Mouse (Mus musculus) embryonic facial prominence, embryonic 14.5 days (tissue): ENCODE measurements around the gene Itpk1. TPM values are rescaled to one million over a fixed set of nuclear protein-coding genes. Genes with fewer than 3 reads are reported as not detected.
"Not testable (repeated sequence)": the region's sequence is repeated elsewhere in the genome, so short reads cannot be mapped to it uniquely, and the experiment has no call there.

ENCODE experiments used
- ATAC-seq: fragments of 200-750 bp; cut with Nextera tagmentation; 2 replicates; pipeline ENCODE4 v1.8.0; 2017; ENCODE audit warnings: low read depth, moderate number of reproducible peaks, moderate TSS enrichment
- DNase-seq: peaks from one replicate; pipeline ENCODE4 v3.0.0-alpha.2; 2015; ENCODE audit warnings: low spot score
- H3K27ac ChIP-seq: fragments of 300-500 bp; sonication (generic); replicated peaks from 2 replicates; pipeline ENCODE4 v1.5.1; 2014; ENCODE audit warnings: low read depth, mild to moderate bottlenecking, low read length, moderate library complexity
- H3K27me3 ChIP-seq: fragments of 300-500 bp; sonication (generic); replicated peaks from 2 replicates; pipeline ENCODE4 v1.6.1; 2014; ENCODE audit warnings: low read length; ENCODE audit not compliant: control insufficient read depth, insufficient read depth
- H3K36me3 ChIP-seq: fragments of 300-500 bp; sonication (generic); 2 replicates; pipeline ENCODE4 v1.6.1; 2014; ENCODE audit warnings: low read length, mixed read lengths; ENCODE audit not compliant: control insufficient read depth, insufficient read depth
- H3K4me1 ChIP-seq: fragments of 300-500 bp; sonication (generic); 2 replicates; pipeline ENCODE4 v1.6.1; 2014; ENCODE audit warnings: antibody characterized with exemption, low read length; ENCODE audit not compliant: control insufficient read depth, insufficient read depth
- H3K4me2 ChIP-seq: fragments of 300-500 bp; sonication (generic); 2 replicates; pipeline ENCODE4 v1.6.1; 2014; ENCODE audit warnings: low read depth, mild to moderate bottlenecking, low read length, moderate library complexity, mixed read lengths
- H3K4me3 ChIP-seq: fragments of 300-500 bp; sonication (generic); 2 replicates; pipeline ENCODE4 v1.5.1; 2014; ENCODE audit warnings: low read depth, mild to moderate bottlenecking, low read length
- H3K9ac ChIP-seq: fragments of 300-500 bp; sonication (generic); 2 replicates; pipeline ENCODE4 v1.6.1; 2014; ENCODE audit warnings: low read depth, mild to moderate bottlenecking, low read length, moderate library complexity, mixed read lengths
- H3K9me3 ChIP-seq: fragments of 300-500 bp; sonication (generic); 2 replicates; pipeline ENCODE4 v1.6.1; 2016; ENCODE audit warnings: low read length; ENCODE audit not compliant: control insufficient read depth
- whole genome bisulfite sequencing: fragments of 180-500 bp; shearing (Covaris S2); extraction: QIAGEN DNeasy Blood & Tissue Kit; methylation state at CpG from one replicate; pipeline ENCODE4 v1.1.7; 2014; 5-methylcytosine and 5-hydroxymethylcytosine counted together
- polyA plus RNA-seq: library from polyadenylated mRNA; unstranded; fragments of >200 nt; fragmentation: Nextera tagmentation; extraction: Ambion mirVana; gene quantifications from 2 replicates; pipeline ENCODE4 v1.2.1, GENCODE M21; 2014

Gene Itpk1
- polyA plus RNA-seq, 1 experiment from 2014 or later: 9.6 TPM

DNA sequence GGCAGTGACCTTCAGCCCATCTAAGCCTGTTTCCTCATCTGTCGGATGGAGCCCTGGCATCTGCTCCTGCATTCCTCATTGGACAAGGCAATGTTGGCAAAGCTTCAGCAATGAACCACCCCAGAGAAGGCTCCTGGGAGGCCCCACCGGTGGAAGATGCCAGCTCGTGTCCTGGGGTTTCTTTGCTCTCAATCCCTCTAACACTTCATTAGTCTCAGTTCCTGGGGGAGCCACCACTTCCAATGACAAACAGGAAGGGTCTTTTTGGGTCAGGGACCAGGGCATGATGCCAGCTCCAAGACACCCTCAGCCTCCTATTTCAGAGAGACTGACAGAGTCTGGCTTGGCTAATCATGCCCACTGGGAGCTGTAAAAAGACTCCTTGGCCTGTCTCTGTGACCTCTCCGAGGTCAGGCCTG, 71.6 kb downstream of the Itpk1 start:
- H3K4me1 ChIP-seq: peaks cover 4% of the 10 kb centered on the region; the same call in 1 of the 2 replicates
- DNase-seq (peak; percentile 61), ATAC-seq (0 out of 2 replicates have a peak, but pooled peaks have one; percentile 26)
- no peaks in the 10 kb centered on the region for H3K36me3 ChIP-seq
- no peak overlapping the region for H3K27ac ChIP-seq
- 37% methylated on average over 4 of the region's 4 CpGs for WGBS
- no peaks in the 10 kb centered on the region for H3K27me3 ChIP-seq
- H3K9ac ChIP-seq: no peak overlapping the region
- H3K9me3 ChIP-seq: no peaks in the 10 kb centered on the region
- H3K4me2 ChIP-seq: no peak overlapping the region
- no peak overlapping the region for H3K4me3 ChIP-seq

DNA sequence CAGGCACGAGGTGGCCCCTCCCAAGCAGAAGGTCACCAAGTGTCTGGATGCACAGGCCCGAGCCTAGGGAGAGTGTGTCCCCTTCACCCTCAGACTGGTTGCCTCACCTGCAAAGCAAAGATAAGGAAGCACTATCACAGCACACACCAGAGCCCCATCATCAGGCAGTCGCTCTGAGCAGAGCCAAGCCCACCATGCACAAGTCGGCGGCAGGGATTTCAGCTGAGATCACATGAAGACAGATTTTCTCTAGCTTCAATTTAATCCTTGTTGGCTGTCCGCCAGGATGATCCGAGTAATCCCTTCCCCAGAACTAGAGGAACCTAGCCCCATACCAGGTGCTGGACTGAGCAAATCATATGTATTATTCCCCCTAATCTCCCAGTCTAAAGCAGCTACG, 73.0 kb downstream of the Itpk1 start:
- WGBS: 48% methylated on average over 8 of the region's 8 CpGs
- DNase-seq: peak; percentile 85
- H3K4me1 ChIP-seq: peaks cover 4% of the 10 kb centered on the region; the same call in 1 of the 2 replicates
- no peak overlapping the region for H3K4me2 ChIP-seq
- no peak overlapping the region for H3K27ac ChIP-seq
- H3K36me3 ChIP-seq: no peaks in the 10 kb centered on the region
- H3K27me3 ChIP-seq: no peaks in the 10 kb centered on the region
- no peak overlapping the region for H3K4me3 ChIP-seq
- ATAC-seq: peak; percentile 63; the same call in 1 of the 2 replicates
- no peak overlapping the region for H3K9ac ChIP-seq
- H3K9me3 ChIP-seq: no peaks in the 10 kb centered on the region

DNA sequence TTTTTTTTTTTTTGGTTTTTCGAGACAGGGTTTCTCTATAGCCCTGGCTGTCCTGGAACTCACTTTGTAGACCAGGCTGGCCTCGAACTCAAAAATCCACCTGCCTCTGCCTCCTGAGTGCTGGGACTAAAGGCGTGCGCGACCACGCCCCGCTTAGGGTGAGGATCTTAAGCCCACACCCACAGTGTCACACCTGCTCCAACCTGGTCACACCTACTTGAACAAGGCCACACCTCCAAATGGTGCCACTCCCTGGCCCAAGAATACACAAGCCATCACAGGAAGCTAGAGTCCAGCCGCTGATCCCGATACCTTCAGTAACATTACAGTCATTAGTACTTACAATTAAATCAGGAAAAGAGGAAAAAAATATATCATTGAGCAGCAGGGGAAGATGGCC, 74.3 kb downstream of the Itpk1 start:
- H3K4me1 ChIP-seq, H3K27me3 ChIP-seq, H3K36me3 ChIP-seq, DNase-seq, H3K9me3 ChIP-seq, H3K27ac ChIP-seq, H3K4me3 ChIP-seq, H3K9ac ChIP-seq, H3K4me2 ChIP-seq, ATAC-seq: not testable (repeated sequence)
- WGBS: 94% methylated on average over 9 of the region's 9 CpGs

DNA sequence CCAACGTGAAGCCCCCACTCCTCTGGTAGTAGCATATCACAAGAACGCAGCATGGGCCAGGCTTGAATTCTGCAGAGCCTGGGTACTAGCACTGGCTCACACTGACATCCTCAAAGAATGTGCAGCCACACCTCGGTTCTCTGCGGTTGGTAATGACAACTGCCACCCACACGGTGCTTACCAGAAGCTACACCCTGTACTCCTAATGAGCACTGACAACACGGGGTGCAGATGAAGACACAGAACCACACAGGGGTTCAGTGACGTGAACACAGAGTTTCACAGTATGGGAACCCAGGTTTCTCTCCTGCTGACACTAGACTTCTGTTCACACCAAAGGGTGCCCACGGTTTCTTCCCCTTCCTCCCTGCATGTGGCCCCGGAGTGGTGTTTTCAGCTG, 76.5 kb downstream of the Itpk1 start:
- H3K4me1 ChIP-seq: peaks cover 2% of the 10 kb centered on the region; the same call in 1 of the 2 replicates
- DNase-seq: no peak
- no peak overlapping the region for H3K27ac ChIP-seq
- H3K4me3 ChIP-seq: no peak overlapping the region
- no peaks in the 10 kb centered on the region for H3K27me3 ChIP-seq
- 76% methylated on average over 9 of the region's 9 CpGs for WGBS
- no peaks in the 10 kb centered on the region for H3K9me3 ChIP-seq
- no peak for ATAC-seq
- no peak overlapping the region for H3K9ac ChIP-seq
- H3K4me2 ChIP-seq: no peak overlapping the region
- H3K36me3 ChIP-seq: no peaks in the 10 kb centered on the region

DNA sequence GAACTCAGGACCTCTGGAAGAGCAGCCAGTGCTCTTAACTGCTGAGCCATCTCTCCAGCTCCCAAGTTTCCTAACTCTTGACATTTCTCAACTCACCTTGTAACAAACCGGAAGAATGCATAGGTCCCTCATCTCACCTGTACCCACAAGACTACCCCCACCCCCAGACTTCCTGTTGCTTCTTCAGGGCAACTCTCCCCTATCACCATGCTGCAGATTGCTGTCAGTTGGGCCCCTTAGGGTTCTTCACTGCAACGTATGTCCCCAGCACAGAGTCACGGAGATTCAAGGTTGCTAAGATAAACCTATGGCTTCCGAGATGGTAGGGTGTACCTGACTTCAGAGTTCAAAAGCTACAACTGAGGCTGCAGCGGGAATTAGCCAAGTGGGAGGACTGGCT, 77.2 kb downstream of the Itpk1 start:
- H3K9me3 ChIP-seq: no peaks in the 10 kb centered on the region
- H3K4me1 ChIP-seq: no peaks in the 10 kb centered on the region
- no peaks in the 10 kb centered on the region for H3K27me3 ChIP-seq
- no peak overlapping the region for H3K4me3 ChIP-seq
- WGBS: 91% methylated on average over 5 of the region's 5 CpGs
- no peak overlapping the region for H3K27ac ChIP-seq
- ATAC-seq (no peak), DNase-seq (no peak)
- no peak overlapping the region for H3K4me2 ChIP-seq
- H3K36me3 ChIP-seq: no peaks in the 10 kb centered on the region
- no peak overlapping the region for H3K9ac ChIP-seq

DNA sequence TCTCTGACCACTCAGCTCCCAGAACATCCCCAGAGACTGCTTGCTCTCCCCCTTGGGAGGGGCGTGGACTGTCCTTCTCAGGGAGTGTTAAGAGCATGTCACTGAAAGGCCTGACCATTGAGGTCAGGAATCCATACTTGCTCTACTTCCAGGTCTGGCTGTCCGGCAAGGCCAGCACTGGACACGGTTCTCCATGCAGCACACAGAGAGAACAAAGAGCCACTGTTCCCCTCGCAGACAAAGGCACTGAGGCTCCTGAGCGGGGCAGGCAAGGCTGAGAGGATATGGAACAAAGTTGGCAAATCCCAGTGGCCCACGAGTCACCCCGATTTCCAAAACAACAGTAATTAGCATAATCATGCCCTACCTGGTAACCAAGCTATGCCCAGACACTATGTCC, 77.9 kb downstream of the Itpk1 start:
- DNase-seq (no peak), ATAC-seq (no peak)
- Histone ChIP-seq H3K9me3 (no peaks in the 10 kb centered on the region), H3K9ac (no peak overlapping the region), H3K36me3 (no peaks in the 10 kb centered on the region), H3K27me3 (no peaks in the 10 kb centered on the region), H3K4me1 (no peaks in the 10 kb centered on the region), H3K4me3 (no peak overlapping the region), H3K4me2 (no peak overlapping the region), H3K27ac (no peak overlapping the region)
- 45% methylated on average over 7 of the region's 7 CpGs for WGBS

DNA sequence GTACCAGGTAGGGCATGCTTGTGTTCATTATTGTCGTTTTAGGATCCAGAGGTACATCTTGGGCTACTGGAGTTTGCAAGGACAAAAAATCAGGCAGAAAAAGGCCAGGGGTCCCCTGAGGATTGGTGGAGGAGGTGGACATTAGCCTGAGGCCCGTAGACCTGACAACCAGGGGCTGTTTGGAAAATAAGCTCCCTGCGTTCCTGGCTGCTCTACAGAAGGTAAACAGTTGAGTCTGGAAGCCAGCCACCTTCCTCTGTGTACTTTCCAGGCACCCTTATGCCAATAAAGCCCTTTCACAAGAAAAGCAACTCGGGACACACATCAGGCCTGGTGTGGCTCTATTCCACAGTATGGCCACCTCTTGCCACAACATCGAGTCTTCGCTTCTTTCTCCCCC, 79.0 kb downstream of the Itpk1 start:
- ATAC-seq: no peak
- Histone ChIP-seq H3K27me3 (no peaks in the 10 kb centered on the region), H3K36me3 (no peaks in the 10 kb centered on the region), H3K4me3 (no peak overlapping the region), H3K9ac (no peak overlapping the region), H3K4me1 (no peaks in the 10 kb centered on the region), H3K9me3 (no peaks in the 10 kb centered on the region), H3K4me2 (no peak overlapping the region), H3K27ac (no peak overlapping the region)
- WGBS: 78% methylated on average over 6 of the region's 6 CpGs
- no peak for DNase-seq

DNA sequence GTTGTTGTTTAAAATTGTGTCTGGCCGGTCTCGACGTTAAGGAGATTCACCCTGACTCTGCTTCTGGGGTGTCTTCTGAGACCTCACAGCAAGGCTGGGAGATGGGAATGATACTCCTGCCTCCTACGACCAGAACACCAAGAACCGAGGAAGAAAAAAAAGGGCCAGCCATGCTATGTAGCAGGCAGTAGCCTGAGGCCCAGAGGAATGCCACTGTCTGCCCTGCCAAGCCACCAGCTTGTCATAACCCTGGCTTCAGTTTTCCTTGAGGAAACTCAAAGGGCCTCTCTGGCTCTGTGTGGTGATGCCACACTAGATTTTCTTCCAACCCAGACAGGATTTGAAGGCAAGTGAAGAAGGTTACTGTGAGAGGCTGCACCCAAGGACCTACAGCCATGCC, 79.6 kb downstream of the Itpk1 start:
- H3K9ac ChIP-seq: no peak overlapping the region
- no peak overlapping the region for H3K4me2 ChIP-seq
- 87% methylated on average over 4 of the region's 5 CpGs for WGBS
- DNase-seq (no peak), ATAC-seq (no peak)
- H3K36me3 ChIP-seq: no peaks in the 10 kb centered on the region
- H3K9me3 ChIP-seq: no peaks in the 10 kb centered on the region
- no peaks in the 10 kb centered on the region for H3K4me1 ChIP-seq
- no peak overlapping the region; the same call in 1 of the 2 replicates for H3K27ac ChIP-seq
- no peaks in the 10 kb centered on the region for H3K27me3 ChIP-seq
- H3K4me3 ChIP-seq: no peak overlapping the region

DNA sequence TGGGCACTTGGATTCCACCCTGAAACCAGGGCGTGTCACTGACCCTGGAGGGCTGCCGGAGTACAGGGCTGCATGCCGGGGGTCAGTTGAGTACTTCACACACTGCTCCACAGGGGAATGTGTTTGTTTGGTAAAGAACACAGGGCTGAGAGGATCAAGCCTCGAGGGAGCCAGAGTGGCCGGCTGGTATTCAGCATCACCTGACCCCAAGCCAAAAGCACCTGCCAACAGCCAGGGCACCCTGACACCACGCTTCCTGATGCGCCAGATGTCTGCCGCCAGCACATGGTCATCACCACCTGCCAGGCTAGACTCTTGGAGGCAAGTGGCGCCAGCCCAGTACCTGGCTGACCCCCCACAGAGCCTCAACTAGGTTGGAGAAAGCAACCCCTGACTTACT, 80.9 kb downstream of the Itpk1 start:
- no peaks in the 10 kb centered on the region for H3K36me3 ChIP-seq
- no peaks in the 10 kb centered on the region for H3K27me3 ChIP-seq
- DNase-seq (no peak), ATAC-seq (no peak)
- no peaks in the 10 kb centered on the region; the same call in 1 of the 2 replicates for H3K4me1 ChIP-seq
- no peaks in the 10 kb centered on the region for H3K9me3 ChIP-seq
- H3K27ac ChIP-seq: no peak overlapping the region
- no peak overlapping the region for H3K4me3 ChIP-seq
- WGBS: 81% methylated on average over 9 of the region's 9 CpGs
- no peak overlapping the region for H3K4me2 ChIP-seq
- no peak overlapping the region for H3K9ac ChIP-seq
